Mouse (Mus musculus) frontal cortex, adult 2 months (tissue): ENCODE measurements at regions not wholly inside any gene's neighbourhood (a gene's known extent, or its start where the extent isn't known, plus 50 kb on each side); places are given as distances from the start of the nearest gene placed in this dataset.
"Not testable (repeated sequence)": the region's sequence is repeated elsewhere in the genome, so short reads cannot be mapped to it uniquely, and the experiment has no call there.

Experiments
- DNase-seq, 2 experiments: peaks; one replicate each; pipeline ENCODE4 v3.0.0; 2022; ENCODE audit warnings: low spot score in 1 of 2; ENCODE audit errors: extremely low spot score in 1 of 2

- DNase-seq: peak in 1 of 2 experiments; percentile 13
These were observed 94.7 kb downstream of the Cxxc4 start for GRCm38 (mm10) chr3:134330943-134331342.

GRCm38 (mm10) chr3:134331499-134332153 lies 95.3 kb downstream of the Cxxc4 start:
- peak in 1 of 2 experiments; percentile 13 for DNase-seq

GRCm38 (mm10) chr3:134339093-134339695 lies 102.9 kb downstream of the Cxxc4 start:
- not testable (repeated sequence) for DNase-seq

GRCm38 (mm10) chr3:134365948-134366347 lies 129.7 kb downstream of the Cxxc4 start:
- DNase-seq: no peak

- DNase-seq: no peak
These were observed 130.5 kb downstream of the Cxxc4 start for GRCm38 (mm10) chr3:134366761-134367160.

GRCm38 (mm10) chr3:134368591-134368990 lies 132.3 kb downstream of the Cxxc4 start:
- no peak for DNase-seq

- DNase-seq: no peak
These were observed 132.8 kb downstream of the Cxxc4 start for GRCm38 (mm10) chr3:134369126-134369525.

- no peak for DNase-seq
These were observed 143.3 kb downstream of the Cxxc4 start for GRCm38 (mm10) chr3:134379549-134379948.

- DNase-seq: peak; percentile 11 to 37
These were observed 154.4 kb downstream of the Cxxc4 start for GRCm38 (mm10) chr3:134390472-134391336.

GRCm38 (mm10) chr3:134400395-134401090 lies 164.3 kb downstream of the Cxxc4 start:
- no peak for DNase-seq

- DNase-seq: no peak
These were observed 179.5 kb downstream of the Cxxc4 start for GRCm38 (mm10) chr3:134415606-134416328.

GRCm38 (mm10) chr3:134427633-134428032 lies 191.3 kb downstream of the Cxxc4 start:
- no peak for DNase-seq

- no peak for DNase-seq
These were observed 230.3 kb downstream of the Cxxc4 start for GRCm38 (mm10) chr3:134466611-134467010.

GRCm38 (mm10) chr3:134487280-134487679 lies 251.0 kb downstream of the Cxxc4 start:
- no peak for DNase-seq

GRCm38 (mm10) chr3:134489966-134490543 lies 253.8 kb downstream of the Cxxc4 start:
- no peak for DNase-seq

- DNase-seq: peak in 1 of 2 experiments; percentile 15
These were observed 273.4 kb downstream of the Cxxc4 start for GRCm38 (mm10) chr3:134509702-134510101.

GRCm38 (mm10) chr3:134525795-134526194 lies 289.5 kb downstream of the Cxxc4 start:
- DNase-seq: no peak

GRCm38 (mm10) chr3:134560144-134560543 lies 268.7 kb upstream of the Tacr3 start:
- no peak for DNase-seq

GRCm38 (mm10) chr3:134578759-134579158 lies 250.0 kb upstream of the Tacr3 start:
- no peak for DNase-seq

- no peak for DNase-seq
These were observed 240.2 kb upstream of the Tacr3 start for GRCm38 (mm10) chr3:134588630-134589029.
